Mouse (Mus musculus) 3134 (cell line): ENCODE measurements around the gene Nfic.
"Not testable (repeated sequence)": the region's sequence is repeated elsewhere in the genome, so short reads cannot be mapped to it uniquely, and the experiment has no call there.

Experiments
- DNase-seq: peaks from one replicate; pipeline ENCODE4 v3.0.0-alpha.2; 2011; ENCODE audit warnings: low spot score; ENCODE audit not compliant: insufficient read length; ENCODE audit errors: extremely low read depth

The Nfic gene

GRCm38 (mm10) chr10:81461673-81462414, 6.4 kb upstream of the Nfic start:
- no peak for DNase-seq

GRCm38 (mm10) chr10:81460951-81461350, 5.5 kb upstream of the Nfic start:
- no peak for DNase-seq

GRCm38 (mm10) chr10:81460471-81460870, 5.0 kb upstream of the Nfic start:
- DNase-seq, result no peak

- no peak for DNase-seq
Measured at GRCm38 (mm10) chr10:81459399-81459798, 4.0 kb upstream of the Nfic start.

- DNase-seq, result no peak
Measured at GRCm38 (mm10) chr10:81458267-81458666, 2.8 kb upstream of the Nfic start.

- DNase-seq, result no peak
Measured at GRCm38 (mm10) chr10:81457624-81458023, 2.2 kb upstream of the Nfic start.

GRCm38 (mm10) chr10:81456983-81457563, 1.6 kb upstream of the Nfic start:
- DNase-seq, result no peak

- no peak for DNase-seq
Measured at GRCm38 (mm10) chr10:81454106-81454505, 1.3 kb downstream of the Nfic start.

GRCm38 (mm10) chr10:81452947-81453288, 2.5 kb downstream of the Nfic start:
- no peak for DNase-seq

- peak; percentile 79 for DNase-seq
Measured at GRCm38 (mm10) chr10:81452237-81452946, 3.0 kb downstream of the Nfic start.

- DNase-seq, result no peak
Measured at GRCm38 (mm10) chr10:81451365-81451745, 4.1 kb downstream of the Nfic start.

GRCm38 (mm10) chr10:81450641-81451364, 4.6 kb downstream of the Nfic start:
- no peak for DNase-seq

GRCm38 (mm10) chr10:81450140-81450539, 5.3 kb downstream of the Nfic start:
- DNase-seq, result peak; percentile 49

- not testable (repeated sequence) for DNase-seq
Measured at GRCm38 (mm10) chr10:81445516-81445915, 9.9 kb downstream of the Nfic start.

GRCm38 (mm10) chr10:81441019-81441418, 14.4 kb downstream of the Nfic start:
- no peak for DNase-seq

- DNase-seq, result no peak
Measured at GRCm38 (mm10) chr10:81435436-81435835, 20.0 kb downstream of the Nfic start.

GRCm38 (mm10) chr10:81434361-81435263, 20.8 kb downstream of the Nfic start:
- DNase-seq, result no peak

- DNase-seq, result peak; percentile 88
Measured at GRCm38 (mm10) chr10:81433541-81434289, 21.7 kb downstream of the Nfic start.

GRCm38 (mm10) chr10:81432868-81433262, 22.6 kb downstream of the Nfic start:
- DNase-seq, result peak; percentile 85
